Mouse (Mus musculus) hindbrain, embryonic 11.5 days (tissue): ENCODE results near the gene Rcl1. TPM values are rescaled to one million over a fixed set of nuclear protein-coding genes. Genes with fewer than 3 reads are reported as not detected.

Source experiments
- ATAC-seq: fragments of 200-750 bp; cut with Nextera tagmentation; 2 replicates; pipeline ENCODE4 v1.8.0; 2017; ENCODE audit warnings: mild to moderate bottlenecking, moderate TSS enrichment, moderate library complexity; ENCODE audit not compliant: low FRiP score
- DNase-seq: peaks from one replicate; pipeline ENCODE4 v3.0.0-alpha.2; 2015; ENCODE audit warnings: low spot score
- H3K27ac ChIP-seq: fragments of 300-500 bp; sonication (generic); 2 replicates; pipeline ENCODE4 v1.5.1; 2014; ENCODE audit warnings: mild to moderate bottlenecking, low read depth, low read length
- H3K27me3 ChIP-seq: fragments of 300-500 bp; sonication (generic); 2 replicates; pipeline ENCODE4 v1.6.1; 2014; ENCODE audit warnings: mild to moderate bottlenecking, low read length, moderate library complexity, mixed read lengths; ENCODE audit not compliant: control insufficient read depth, insufficient read depth
- H3K36me3 ChIP-seq: fragments of 300-500 bp; sonication (generic); 2 replicates; pipeline ENCODE4 v1.6.1; 2014; ENCODE audit warnings: mild to moderate bottlenecking, low read length, moderate library complexity, mixed read lengths; ENCODE audit not compliant: control insufficient read depth, insufficient read depth
- H3K4me1 ChIP-seq: fragments of 300-500 bp; sonication (generic); replicated peaks from 2 replicates; pipeline ENCODE4 v1.6.1; 2014; ENCODE audit warnings: low read length, mixed read lengths; ENCODE audit not compliant: control insufficient read depth, insufficient read depth
- H3K4me2 ChIP-seq: fragments of 300-500 bp; sonication (generic); replicated peaks from 2 replicates; pipeline ENCODE4 v1.6.1; 2014; ENCODE audit warnings: mild to moderate bottlenecking, low read depth, low read length
- H3K4me3 ChIP-seq: fragments of 300-500 bp; sonication (generic); 2 replicates; pipeline ENCODE4 v1.5.1; 2014; ENCODE audit warnings: low read depth, low read length
- H3K9ac ChIP-seq: fragments of 300-500 bp; sonication (generic); 2 replicates; pipeline ENCODE4 v1.6.1; 2014; ENCODE audit warnings: low read depth, low read length
- H3K9me3 ChIP-seq: fragments of 300-500 bp; sonication (generic); 2 replicates; pipeline ENCODE4 v1.6.1; 2016; ENCODE audit warnings: low read length; ENCODE audit not compliant: control insufficient read depth
- WGBS: fragments of 180-500 bp; shearing (Covaris S2); extraction: QIAGEN DNeasy Blood & Tissue Kit; methylation state at CpG from one replicate; pipeline ENCODE4 v1.1.7; 2014; 5-methylcytosine and 5-hydroxymethylcytosine counted together
- polyA plus RNA-seq: library from polyadenylated mRNA; unstranded; fragments of >200 nt; fragmentation: Nextera tagmentation; extraction: Ambion mirVana; gene quantifications from 2 replicates; pipeline ENCODE4 v1.2.1, GENCODE M21; 2014

The Rcl1 gene
- polyA plus RNA-seq, 1 experiment from 2014 or later: 44.7 TPM

- DNase-seq (no peak), ATAC-seq (no peak)
- Histone ChIP-seq H3K36me3 (no peaks in the 10 kb centered on the region; the same call in 1 of the 2 replicates), H3K4me3 (no peak overlapping the region), H3K4me1 (no peaks in the 10 kb centered on the region), H3K27ac (no peak overlapping the region), H3K9ac (no peak overlapping the region), H3K4me2 (no peak overlapping the region), H3K9me3 (no peaks in the 10 kb centered on the region), H3K27me3 (no peaks in the 10 kb centered on the region)
- WGBS: 93% methylated on average over 9 of the region's 9 CpGs
These were observed 20.2 kb downstream of the Rcl1 start for GRCm38 (mm10) chr19:29121394-29121793.

DNA sequence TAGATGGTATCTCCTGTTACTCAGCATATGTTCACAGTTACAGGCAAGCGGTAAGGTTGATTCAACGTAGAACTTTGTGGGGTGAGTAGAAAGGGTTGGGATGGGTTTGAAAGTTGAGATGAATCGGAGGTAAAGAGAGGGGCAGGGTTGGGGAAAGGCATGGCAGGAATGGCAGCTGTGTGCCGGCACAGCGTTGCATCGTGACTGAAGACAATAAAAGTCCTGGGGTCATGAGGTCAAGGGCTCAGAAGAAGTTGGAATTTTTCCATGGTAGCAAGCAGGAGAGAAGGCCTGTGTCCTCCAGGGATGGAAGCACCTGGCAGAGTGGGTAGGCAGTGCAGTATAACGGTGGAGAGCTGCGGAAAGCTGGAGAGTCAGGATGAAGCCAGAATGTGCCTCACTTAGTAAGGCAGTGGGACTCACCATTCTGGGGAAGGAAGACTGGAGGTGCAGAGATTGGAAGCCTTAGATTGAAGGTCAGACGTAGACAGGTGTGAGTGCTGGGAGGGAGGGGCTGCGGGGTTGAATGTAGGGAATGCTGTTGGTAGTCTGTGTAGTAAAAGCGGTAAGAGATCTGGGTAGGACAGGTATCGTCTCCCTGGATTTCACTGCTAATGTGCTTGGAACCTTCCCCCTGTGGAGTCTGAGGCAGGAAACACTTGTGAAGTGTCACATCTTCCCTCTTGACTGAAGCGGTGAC, 23.9 kb downstream of the Rcl1 start:
- Histone ChIP-seq H3K4me3 (no peak overlapping the region), H3K4me1 (no peaks in the 10 kb centered on the region), H3K36me3 (no peaks in the 10 kb centered on the region), H3K27me3 (no peaks in the 10 kb centered on the region), H3K9me3 (no peaks in the 10 kb centered on the region), H3K27ac (no peak overlapping the region), H3K9ac (no peak overlapping the region), H3K4me2 (no peak overlapping the region)
- WGBS: 83% methylated on average over 13 of the region's 13 CpGs
- no peak for ATAC-seq
- DNase-seq: no peak

- DNase-seq (no peak), ATAC-seq (no peak)
- Histone ChIP-seq H3K4me1 (no peaks in the 10 kb centered on the region), H3K4me2 (no peak overlapping the region), H3K27me3 (no peaks in the 10 kb centered on the region), H3K36me3 (no peaks in the 10 kb centered on the region; the same call in 1 of the 2 replicates), H3K4me3 (no peak overlapping the region), H3K27ac (no peak overlapping the region), H3K9me3 (no peaks in the 10 kb centered on the region), H3K9ac (no peak overlapping the region)
- WGBS: 96% methylated on average over 12 of the region's 12 CpGs
These were observed 25.3 kb downstream of the Rcl1 start for GRCm38 (mm10) chr19:29126347-29127015.

- Histone ChIP-seq H3K4me2 (no peak overlapping the region), H3K4me1 (no peaks in the 10 kb centered on the region), H3K4me3 (no peak overlapping the region), H3K27me3 (no peaks in the 10 kb centered on the region), H3K27ac (no peak overlapping the region), H3K9ac (no peak overlapping the region), H3K9me3 (no peaks in the 10 kb centered on the region), H3K36me3 (no peaks in the 10 kb centered on the region; the same call in 1 of the 2 replicates)
- 56% methylated on average over 6 of the region's 6 CpGs for WGBS
- no peak for ATAC-seq
- DNase-seq: no peak
These were observed 26.2 kb downstream of the Rcl1 start for GRCm38 (mm10) chr19:29127331-29127730.

DNA sequence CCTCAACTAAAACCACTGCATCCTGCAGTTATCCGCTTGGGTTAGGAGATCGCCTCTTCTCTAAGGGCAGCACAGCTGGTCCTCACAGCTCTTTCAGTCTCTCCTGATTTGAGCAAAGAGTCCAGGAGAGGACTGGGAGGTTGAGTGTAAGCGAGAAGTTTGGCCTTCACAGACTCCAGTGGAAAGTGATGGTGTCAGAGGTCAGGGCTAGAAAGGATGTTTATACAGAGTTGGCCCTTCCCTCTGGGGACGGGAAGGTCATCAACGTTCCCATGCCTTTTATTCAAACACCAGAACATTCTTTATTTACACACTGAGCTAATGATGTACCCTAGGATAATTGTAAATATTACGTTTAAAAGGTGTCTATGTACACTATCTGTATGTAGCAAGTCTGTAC, 27.0 kb downstream of the Rcl1 start:
- WGBS: 72% methylated on average over 6 of the region's 6 CpGs
- no peak for ATAC-seq
- DNase-seq: no peak
- Histone ChIP-seq H3K36me3 (no peaks in the 10 kb centered on the region; the same call in 1 of the 2 replicates), H3K4me2 (no peak overlapping the region), H3K27me3 (no peaks in the 10 kb centered on the region), H3K27ac (no peak overlapping the region), H3K9me3 (no peaks in the 10 kb centered on the region), H3K9ac (no peak overlapping the region), H3K4me3 (no peak overlapping the region), H3K4me1 (no peaks in the 10 kb centered on the region)

DNA sequence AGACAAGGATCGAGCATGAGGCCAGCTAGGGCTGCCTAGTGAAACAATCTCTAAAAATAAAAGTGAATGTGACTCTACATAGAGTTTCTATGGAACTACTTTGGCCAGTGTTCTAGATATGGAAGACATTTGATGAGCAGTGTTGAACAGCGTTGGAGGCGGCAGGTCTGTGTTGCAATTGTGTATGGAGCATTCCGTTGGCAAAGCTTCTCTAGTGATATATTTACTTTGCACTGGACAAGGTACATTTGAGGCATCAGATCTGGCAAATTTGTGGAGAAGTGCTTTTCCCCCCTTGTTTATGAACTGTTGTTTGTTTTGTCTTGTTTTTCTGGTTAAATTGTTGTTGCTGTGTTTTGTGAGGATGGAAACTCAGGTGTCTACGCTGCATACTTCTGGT, 28.4 kb downstream of the Rcl1 start:
- DNase-seq (no peak), ATAC-seq (no peak)
- Histone ChIP-seq H3K27ac (no peak overlapping the region), H3K9ac (no peak overlapping the region), H3K4me3 (no peak overlapping the region), H3K36me3 (no peaks in the 10 kb centered on the region; the same call in 1 of the 2 replicates), H3K4me2 (no peak overlapping the region), H3K9me3 (no peaks in the 10 kb centered on the region), H3K4me1 (no peaks in the 10 kb centered on the region), H3K27me3 (no peaks in the 10 kb centered on the region)
- 92% methylated on average over 5 of the region's 5 CpGs for WGBS

DNA sequence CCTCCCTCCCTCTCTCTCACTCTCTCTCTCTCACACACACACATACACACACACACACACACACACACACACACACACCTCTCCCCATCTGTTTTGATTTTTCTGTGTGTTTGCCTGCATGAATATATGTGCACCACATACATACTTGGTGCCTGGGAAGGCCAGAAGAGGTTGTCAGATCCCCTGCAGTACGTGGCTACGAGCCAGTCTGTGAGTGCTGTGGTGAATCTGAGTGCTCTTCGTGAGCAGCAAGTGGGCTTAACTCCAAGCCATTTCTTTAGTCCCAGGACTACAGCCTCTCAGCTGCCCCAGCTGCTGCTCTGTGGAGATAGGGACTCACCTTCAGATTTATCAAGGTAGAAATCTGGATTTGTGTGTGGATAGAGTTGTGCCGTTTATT, 30.0 kb downstream of the Rcl1 start:
- Histone ChIP-seq H3K4me3 (no peak overlapping the region), H3K36me3 (no peaks in the 10 kb centered on the region; the same call in 1 of the 2 replicates), H3K4me2 (no peak overlapping the region), H3K9ac (no peak overlapping the region), H3K9me3 (no peaks in the 10 kb centered on the region), H3K4me1 (no peaks in the 10 kb centered on the region), H3K27ac (no peak overlapping the region), H3K27me3 (no peaks in the 10 kb centered on the region)
- 95% methylated on average over 4 of the region's 4 CpGs for WGBS
- DNase-seq (no peak), ATAC-seq (no peak)

DNA sequence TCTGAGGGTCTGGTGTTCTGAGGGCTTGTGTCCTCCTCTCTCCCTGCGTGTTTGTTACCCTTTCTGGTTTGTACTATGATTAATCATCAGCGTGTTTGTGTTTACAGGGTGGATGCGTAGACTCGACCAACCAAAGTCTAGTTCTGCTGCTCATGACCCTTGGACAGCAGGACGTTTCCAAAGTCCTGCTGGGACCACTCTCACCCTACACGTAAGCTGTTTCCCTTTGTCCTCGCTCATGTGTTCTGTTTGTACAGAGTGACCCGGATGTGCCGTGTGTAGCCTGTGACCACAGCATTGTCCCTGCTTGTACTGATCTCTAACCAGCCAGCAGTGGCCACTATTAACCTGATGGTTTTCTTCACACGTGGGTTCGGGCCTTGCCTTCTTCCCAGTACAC, 33.1 kb downstream of the Rcl1 start:
- Histone ChIP-seq H3K4me1 (no peaks in the 10 kb centered on the region), H3K9me3 (no peaks in the 10 kb centered on the region), H3K9ac (no peak overlapping the region), H3K4me3 (no peak overlapping the region), H3K27me3 (no peaks in the 10 kb centered on the region), H3K27ac (no peak overlapping the region), H3K36me3 (no peaks in the 10 kb centered on the region; the same call in 1 of the 2 replicates), H3K4me2 (no peak overlapping the region)
- 92% methylated on average over 11 of the region's 11 CpGs for WGBS
- no peak for ATAC-seq
- no peak for DNase-seq
